Mouse (Mus musculus) left cerebral cortex, adult 11 months (tissue): ENCODE data around the gene Epm2a.

Experiments
- DNase-seq: peaks from one replicate; pipeline ENCODE4 v3.0.0; 2022; ENCODE audit warnings: low spot score

Gene Epm2a

DNA sequence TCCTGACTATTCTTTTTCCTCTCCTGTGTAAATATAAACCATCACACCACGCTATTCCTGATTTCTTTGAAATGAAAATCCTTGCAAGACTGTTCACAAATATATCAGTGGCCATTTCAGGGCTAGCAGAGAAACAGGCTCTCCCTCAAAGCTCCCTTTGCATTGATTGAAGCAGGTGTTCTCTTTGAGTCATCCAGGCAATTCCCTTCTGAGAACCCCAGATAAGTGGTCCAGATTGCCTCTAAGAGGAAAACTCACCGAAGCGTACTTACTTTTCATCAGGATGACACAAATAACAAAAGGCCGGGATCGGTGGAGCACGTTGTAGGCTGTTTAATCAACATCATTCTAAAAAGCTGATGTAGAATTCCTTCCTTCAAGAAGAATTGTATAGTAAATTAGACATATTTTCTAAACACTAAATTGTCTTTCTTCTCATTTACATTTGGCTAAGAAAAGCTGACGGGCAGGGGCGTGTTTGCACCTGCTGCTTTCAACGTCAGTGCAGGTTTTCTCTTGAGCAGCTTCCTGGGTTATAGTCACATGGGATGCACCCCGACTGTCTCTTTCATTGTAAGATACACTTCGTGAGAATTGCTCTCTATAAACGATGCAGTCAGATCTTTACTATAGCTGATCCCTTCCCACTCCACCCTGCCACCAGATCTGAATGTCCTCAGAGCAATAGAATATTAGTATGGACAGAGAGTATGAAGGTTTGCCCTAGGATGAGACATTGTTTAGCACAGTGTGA is 86.0 kb downstream of the Epm2a start:
- DNase-seq: no peak

DNA sequence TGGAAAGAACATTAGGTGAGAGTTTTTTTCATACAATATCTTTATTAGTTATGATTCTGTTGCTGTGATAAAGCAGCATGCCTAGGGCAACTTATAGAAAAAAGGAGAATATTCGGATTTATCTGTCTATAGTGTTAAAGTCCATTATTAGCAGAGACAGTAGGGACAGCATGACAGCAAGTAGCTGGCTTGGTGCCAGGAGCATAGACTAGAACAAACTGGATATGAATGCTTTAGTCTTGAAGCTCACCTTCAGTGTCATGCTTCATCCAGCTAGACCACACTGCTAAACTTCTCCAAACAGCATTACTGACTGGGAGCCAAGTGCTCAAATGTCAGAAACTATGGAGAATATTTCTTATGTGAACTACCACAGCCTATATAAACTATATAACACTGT is 93.8 kb downstream of the Epm2a start:
- DNase-seq: no peak

DNA sequence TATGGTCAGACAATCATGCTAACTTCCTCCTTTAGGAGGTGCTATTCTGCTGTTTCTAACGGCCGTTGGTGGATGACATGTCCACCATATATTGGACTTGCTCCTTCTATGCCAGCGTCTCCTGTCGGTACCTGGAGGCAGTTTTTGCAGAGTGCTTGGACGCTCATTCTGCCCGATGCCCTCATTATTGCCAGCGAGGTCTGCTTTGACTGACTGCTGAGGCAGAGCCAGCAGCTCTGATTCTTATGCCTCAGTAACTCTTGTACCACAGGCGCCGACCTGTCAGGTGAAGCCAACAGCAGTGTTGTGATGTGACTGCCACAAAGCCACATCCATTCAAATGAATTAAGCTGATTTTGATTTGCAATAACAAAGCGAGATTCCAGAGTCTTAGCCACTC is 95.3 kb downstream of the Epm2a start:
- no peak for DNase-seq

DNA sequence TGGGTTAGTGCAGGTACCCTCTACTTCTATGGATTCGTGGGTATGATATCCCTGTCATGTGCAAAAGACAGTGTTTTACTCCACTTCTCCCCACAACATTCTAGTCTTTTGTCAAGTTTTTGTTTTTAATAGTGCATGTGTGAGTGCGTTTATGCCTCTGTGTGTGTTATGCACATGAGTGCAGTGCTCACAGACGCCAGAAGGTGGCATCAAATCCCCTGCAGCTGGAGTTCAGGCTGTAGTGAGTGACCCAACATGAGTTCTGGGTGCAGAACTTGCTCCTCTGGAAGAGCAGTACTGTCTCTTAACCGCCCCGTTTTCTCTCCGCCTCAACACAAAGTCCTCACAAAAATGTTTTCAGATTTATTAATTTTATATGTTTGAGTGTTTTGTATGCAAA is 96.1 kb downstream of the Epm2a start:
- no peak for DNase-seq

DNA sequence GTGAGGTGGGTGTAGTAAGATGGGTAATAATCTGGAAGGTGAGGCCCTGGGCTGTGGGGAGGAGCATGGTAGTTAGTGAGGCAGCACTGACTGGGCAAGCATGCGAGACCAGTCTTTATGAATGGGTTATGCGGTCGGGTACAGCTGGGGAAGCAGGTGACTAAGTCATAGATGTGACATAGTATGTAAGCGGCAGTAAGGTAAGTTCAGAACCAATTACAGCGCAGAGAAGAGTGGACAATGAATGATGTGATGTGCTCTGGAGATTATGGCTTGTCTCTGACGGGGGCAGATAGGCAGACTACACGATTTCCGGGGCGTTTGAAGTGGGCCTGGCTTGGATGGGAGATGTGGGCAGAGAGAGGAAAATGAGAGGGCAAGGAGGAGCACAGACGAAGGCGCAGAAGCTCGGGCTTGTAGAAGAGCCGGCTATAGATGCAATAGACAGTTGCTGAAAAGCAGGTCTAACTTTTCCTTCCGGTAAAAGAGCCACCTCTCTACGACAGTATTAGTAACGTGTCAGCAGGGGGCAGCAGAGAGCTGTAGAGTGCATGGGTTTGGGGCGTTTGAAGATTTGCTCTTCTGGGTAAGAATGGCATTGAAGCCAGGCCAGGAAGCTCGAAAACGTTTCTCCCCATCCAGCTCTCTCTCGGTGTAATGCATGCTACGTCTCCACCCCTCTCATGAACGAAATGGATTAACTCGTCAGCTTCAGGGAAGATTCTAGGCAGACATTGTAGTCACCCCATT is 106.5 kb downstream of the Epm2a start:
- peak; percentile 67 for DNase-seq

DNA sequence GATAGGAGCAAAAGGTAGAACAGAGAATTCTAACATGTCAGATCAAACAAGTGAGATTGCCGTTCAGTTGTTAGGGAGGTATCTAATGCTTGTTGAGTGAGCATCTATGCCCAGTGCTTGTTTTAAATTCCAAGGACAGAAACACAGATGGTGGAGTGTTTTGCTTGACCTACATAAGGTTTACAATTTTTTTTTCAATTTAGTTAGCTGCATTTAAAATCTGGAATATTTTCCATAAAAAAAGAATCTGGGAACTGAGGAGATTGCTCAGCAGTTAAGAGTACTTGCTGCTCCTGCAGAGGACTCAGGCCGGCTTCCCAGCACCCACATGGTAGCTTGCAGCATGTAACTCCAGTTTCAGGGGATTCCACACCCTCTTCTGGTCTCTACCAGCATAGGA is 109.3 kb downstream of the Epm2a start:
- no peak for DNase-seq

DNA sequence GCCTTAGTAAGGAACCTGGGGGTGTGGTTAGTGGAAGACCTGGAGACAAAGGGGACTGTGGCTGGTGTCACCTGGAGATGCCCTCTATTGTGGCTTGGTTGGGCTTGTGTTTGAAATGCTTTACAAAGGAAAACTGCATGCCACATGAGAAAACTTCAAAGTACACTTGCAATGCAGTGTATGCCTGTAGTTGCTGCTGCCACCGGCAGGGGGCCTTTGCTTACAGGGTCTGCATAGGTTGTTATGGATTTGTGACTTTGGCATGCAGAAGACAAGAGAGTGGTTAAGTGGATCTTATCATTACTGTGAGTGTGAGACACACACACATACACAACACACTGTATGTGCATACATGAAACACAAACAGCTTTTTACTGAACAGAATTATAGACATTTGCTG is 114.2 kb downstream of the Epm2a start:
- no peak for DNase-seq

DNA sequence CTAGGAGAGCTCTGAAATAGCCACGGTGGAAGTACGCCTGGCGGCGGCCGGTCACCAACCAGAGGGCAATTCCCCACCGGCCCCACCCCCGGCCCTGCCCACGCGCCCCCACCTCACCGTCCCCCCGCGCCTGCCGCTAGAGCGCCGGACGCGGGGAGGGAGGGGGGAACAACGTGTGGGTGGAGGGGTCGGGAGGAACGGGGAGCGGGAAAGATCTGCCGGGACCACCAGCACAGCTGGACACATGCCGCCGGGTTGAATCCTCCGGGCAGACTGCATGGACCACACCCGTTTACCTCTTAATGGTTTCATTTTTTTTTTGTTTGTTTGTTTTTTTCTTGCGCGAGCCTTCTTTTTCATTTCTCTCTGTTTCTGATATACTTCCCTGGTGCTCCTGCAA is 148.8 kb downstream of the Epm2a start:
- no peak for DNase-seq
